Mouse (Mus musculus): ENCODE data around the gene Srm.

Srm gene

DNA sequence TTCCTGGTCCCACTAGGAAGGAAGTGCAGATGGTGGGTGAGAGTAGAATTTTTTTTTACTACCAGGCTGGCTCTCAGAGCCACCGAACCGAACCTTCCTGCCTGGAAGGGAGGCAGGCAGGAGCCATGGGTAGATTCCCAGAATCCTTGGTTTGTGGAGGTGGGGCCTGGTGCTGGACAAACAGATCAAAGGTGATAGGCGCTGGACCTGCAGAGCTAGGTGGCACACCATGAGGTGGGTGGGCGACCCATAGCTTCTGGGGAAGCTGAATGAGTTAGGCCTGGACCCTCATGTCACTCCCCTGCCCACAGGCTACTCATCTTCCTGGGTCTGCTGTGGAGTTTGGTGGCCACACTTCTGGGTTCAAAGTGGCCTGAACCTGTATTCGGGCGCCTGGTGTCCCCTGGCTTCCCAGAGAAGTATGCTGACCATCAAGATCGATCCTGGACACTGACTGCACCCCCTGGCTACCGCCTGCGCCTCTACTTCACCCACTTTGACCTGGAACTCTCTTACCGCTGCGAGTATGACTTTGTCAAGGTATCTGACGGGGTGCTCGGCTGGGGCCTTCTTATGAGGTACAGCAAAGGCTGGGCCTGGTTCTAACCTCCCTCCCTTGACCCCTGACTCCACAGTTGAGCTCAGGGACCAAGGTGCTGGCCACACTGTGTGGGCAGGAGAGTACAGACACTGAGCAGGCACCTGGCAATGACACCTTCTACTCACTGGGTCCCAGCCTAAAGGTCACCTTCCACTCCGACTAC lies 11.2 kb downstream of the Srm start, which contains the start of gene Masp2:
Gene Masp2 (plus strand): TSS at position 198 of the 764 bp plus-strand sequence.
- DNase-seq (ENCODE audit: low spot score): no peak

DNA sequence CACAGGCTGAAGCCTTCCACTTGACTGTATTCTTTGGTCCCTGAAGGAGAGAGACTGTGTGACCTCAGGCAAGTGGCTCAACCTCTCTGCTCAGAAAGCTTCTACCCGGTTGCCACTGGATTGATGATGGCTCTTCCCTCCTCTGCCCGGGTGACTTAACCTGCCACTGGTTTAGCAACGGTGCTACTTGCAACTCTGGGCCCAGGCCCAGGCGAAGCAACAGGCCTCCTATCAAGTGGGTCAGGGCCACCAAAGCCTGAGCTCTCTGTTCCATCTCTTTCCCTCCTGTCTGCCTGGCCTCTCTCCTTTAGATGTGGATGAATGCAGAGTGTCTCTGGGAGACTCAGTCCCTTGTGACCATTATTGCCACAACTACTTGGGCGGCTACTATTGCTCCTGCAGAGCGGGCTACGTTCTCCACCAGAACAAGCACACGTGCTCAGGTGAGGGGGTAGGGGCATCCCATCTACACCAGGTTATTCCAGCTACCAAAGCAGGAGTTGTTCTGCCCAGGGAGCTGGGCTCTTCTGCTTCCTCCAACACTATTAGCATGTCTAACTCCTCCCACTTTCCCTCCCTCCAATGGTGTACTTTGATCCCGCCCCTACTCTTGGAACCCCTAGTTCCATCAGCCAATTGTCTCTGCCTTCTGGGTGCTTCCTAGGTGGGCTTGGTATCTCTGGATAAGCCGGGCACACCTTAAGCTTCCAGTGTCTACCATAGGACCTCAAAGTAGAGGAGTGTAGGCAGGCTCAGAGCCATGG lies 12.3 kb downstream of the Srm start:
- DNase-seq (ENCODE audit: low spot score): no peak

DNA sequence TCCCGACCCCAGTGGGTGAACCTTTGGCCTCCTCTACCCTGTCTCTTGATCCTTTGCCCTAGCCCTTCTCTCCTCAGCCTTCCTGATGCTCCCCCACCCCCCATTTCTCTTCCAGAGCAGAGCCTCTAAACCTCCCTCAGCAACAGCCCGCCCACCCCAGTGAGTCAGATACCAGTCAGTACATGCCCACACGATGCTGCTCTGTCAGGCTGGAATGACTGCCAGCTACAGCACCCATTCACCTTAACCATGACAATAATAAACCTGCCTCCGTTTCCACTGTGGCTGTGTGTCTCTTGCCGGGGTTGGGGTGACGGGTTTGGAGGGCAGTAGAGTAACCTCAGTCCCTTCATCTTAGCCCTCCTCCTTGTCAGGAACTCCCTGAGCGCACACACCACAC lies 12.8 kb downstream of the Srm start:
- no peak for DNase-seq (ENCODE audit: low spot score)

DNA sequence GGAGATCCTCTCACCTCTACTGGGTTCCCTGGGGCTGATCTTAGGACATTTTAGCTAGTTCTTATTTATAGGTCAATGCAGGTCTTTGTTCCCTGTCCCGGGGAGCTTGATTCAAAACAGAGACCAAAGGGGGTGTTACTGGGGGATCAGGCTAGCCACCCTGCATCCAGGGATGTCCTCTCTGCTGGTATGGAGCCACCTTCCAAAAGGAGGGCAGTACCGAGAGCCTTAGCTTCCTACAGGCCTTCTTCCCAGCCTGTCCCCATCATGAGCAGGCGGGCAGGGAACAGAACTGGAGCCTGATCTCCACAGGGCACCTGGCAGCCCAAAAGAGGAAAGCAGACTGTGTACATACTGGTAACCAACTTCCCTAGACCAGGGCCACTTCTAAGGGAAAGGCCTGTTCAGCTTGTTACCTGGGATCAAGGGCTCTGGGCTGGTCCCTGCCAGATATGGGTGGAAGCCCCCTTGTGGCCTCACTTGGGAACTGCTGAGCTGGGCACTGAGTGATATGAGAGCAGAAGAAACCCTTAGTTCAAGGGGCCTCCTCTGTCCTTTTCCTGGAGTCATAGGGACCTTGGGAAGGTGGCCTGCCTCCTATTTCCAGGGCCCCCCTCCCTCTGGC lies 13.3 kb downstream of the Srm start:
- peak; percentile 61 for DNase-seq (ENCODE audit: low spot score)

DNA sequence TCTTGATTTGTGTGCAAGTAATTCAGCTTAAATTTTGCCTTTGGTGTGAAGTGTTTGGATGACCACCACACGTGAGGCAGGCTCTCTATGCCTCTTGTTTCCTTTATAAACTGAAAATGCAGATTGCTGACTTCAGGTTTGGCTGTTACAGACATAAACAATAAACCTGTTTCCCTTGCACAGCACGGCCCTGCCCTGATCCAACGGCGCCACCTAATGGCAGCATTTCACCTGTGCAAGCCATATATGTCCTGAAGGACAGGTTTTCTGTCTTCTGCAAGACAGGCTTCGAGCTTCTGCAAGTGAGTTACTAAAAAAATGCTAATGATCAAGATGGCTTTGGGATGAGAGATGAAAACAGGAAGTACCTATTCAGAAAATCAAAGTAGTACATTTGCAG lies 16.5 kb downstream of the Srm start:
- peak; percentile 83 for DNase-seq (ENCODE audit: low spot score)

DNA sequence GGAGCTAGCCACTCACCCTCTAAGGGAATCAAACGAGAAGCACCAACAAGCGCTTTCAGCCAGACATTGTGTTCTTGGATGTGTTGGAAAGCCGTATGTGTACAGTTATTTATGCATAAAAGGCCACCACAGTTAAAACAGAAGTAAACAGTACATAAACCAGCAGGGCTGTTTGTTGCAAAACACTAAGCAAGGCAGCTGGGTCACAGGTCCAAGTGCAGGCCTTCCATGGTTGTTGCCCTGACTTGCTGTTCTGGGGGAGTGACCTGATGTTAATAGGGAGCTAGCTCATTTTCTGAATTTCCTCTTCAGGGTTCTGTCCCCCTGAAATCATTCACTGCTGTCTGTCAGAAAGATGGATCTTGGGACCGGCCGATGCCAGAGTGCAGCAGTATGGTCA lies 18.5 kb downstream of the Srm start:
- DNase-seq (ENCODE audit: low spot score): no peak

DNA sequence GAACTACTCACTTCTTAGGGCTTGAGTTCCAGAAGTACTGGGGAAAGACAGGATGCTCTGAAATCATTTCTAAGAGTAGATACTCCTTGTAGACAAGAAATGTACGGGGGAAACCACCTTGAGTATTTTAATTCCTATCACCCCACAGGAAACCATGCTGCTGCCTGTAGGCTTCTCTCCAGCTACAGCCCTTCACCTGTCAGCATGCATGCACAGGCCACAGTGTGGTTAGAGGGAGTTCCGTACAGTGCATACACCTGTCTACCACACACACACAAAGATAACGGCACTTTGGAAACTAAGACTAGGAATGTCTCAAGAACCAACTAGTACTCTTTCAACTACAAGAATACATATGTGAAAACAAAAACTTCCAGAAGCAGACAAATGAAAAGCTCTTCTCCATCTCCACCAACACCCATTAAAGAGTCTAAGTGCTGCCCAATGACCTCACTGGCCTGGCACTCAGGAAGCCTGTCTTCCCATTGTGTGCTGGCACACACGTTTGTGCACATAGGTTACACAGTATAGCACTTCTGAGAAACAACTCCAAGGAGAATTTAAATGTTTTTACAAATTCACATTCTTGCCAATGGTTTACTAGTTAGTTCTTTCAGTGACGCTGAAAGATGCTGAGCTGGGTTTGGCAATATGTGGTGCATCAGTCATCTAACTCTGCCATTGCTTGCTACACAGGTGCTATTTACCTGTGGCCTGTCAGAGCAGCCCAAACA lies 19.5 kb downstream of the Srm start:
- no peak for DNase-seq (ENCODE audit: low spot score)

DNA sequence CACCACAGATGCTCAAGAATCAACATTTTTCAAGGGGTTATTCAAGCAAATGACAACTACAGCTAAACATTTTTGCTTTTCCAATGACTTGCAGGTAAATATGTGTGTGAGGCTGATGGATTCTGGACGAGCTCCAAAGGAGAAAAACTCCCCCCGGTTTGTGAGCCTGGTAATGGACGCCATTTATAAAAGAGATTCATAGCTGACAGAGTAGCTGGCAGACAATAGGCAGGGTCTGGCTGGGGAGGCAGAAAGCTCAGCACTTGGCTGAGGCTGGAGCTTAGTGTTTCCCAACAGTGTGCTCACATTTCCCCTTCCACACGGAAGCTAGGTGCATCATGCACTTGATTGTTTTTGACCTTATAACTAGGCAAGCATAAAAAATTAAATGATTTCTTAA lies 21.3 kb downstream of the Srm start:
- DNase-seq (ENCODE audit: low spot score): no peak

DNA sequence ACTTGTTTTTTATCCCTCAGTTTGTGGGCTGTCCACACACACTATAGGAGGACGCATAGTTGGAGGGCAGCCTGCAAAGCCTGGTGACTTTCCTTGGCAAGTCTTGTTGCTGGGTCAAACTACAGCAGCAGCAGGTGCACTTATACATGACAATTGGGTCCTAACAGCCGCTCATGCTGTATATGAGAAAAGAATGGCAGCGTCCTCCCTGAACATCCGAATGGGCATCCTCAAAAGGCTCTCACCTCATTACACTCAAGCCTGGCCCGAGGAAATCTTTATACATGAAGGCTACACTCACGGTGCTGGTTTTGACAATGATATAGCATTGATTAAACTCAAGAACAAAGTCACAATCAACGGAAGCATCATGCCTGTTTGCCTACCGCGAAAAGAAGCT lies 22.4 kb downstream of the Srm start:
- DNase-seq (ENCODE audit: low spot score): no peak

DNA sequence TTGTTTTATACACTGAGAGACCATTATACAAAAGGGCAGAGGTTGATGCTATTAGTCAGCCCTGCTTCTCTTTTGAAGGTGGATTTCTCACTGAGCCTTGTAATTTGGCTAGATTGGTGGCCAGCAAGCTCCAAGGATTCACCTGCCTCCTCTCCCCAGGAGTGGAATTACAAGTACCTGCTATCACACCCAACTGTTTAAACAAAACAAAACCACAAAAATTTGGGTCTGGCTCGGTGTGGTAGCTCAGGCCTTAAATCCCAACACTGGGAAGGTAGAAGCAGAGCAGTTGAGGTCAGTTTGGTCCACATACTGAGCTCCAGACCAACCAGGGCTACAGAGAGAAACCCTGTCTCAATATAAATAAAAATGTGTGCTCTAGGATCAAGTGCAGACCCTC lies 28.5 kb downstream of the Srm start:
- DNase-seq (ENCODE audit: low spot score): no peak

DNA sequence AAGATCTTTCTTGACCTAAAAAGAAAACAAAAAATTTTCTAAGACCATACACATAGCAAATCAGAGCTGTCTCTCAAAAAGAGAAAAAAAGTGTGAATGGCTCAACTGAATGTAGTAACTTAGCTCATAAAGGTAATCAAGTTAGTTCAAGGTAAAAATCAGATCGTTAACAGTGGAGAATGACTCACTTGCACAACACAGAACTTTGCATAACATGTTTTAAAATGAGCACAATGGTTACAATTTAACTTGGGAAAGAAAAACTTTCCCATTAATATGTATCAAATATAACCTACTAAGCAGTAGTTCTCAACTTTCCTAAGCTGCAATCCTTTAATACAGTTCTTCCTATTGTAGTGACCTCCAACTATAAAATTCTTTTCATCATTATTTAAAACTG lies 29.4 kb downstream of the Srm start:
- DNase-seq (ENCODE audit: low spot score): no peak

DNA sequence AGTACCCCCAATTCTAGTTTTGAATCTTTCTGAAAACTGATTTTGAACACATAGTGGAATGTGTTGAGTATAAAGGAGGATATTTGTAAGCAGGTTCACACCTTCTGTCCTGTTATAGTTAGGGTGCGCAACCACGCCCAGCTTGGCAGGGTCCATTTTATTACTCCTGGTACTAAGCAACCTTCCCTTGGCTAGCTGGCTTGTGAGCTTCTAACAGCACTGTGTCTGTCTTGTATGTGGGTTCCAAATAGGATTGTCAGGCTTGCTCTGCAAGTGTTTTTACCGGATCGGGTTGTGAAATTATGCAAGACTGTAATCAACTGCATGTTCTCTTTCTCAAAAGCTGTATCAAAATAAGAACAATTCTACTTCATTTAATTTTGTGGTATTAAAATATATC lies 31.2 kb downstream of the Srm start:
- DNase-seq (ENCODE audit: low spot score): no peak

DNA sequence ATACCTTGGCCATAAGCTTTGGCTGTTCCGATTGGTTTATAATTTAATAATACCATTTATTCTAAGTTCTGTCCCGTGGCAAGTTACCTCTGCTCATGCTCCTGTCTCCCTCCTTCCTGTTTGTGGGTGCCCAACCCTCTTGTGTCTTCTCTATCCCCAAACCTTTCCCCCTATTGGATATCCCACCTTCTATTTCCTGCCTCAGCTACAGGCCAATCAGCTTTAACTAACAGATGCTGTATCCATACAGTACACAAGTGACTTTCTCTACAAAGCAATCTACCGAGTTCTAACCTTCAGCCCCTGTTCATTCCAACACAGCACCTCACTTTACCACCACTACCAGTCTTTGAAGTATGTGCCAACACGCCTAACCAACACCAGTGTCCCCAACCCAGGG lies 32.3 kb downstream of the Srm start:
- DNase-seq (ENCODE audit: low spot score): no peak

DNA sequence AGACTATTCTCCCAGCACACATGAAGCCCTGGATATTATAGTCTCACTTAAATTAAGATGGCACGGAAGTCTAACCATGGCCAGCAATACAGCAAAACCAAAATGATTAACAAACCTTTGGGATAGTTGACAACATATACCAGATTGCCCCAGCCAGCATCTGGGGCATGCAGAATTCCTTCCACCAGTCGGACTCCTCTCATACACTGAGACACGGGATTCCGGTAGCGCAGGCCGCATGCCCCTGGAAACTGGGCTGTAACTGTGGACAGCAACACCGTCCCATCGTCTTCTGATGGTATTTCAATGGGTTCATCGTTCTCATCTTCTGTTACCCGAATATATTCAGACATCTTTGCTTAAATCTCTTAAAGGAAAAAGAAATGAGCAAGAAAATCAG lies 33.7 kb downstream of the Srm start:
- no peak for DNase-seq (ENCODE audit: low spot score)

DNA sequence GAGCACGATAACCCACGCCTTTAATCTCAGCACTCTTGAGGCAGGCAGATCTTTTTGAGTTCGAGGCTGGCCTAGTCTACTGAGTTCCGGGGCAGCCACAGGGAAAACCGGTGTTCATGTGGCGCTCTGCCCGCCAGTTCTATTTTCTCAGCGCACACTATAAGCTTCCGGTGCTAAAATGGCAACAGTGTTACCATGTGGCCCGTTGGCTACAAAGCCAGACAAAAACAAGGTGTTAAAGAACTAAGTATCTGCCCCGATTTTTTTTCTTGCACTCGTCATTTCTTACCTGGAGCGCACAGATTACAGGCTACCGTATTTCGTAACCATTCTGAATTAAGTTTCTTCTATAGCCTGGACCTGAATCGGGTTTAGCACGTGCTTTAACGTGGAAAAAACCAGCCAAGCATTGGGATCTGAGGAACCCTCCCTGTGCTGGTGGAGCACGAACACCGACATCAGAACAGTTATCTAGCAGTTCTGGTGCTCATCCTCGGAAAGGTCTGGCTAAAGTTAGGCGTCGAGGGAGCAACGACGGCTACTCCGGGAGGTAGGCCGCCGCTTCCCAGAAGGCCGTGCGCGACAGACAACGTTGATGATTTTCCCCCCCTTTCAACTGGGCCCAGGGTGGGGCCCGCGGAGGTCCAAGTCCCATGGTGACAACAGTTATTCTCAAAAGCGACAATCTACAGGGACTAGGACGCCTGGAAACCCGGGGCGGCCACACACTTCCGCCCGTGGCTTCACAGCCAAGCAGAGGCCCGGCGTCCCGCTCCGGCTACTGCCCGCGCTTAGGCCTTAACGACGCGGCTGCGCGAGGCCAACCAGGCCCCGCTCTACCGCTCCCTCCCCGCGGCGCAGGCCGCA lies 34.7 kb downstream of the Srm start:
- no peak for DNase-seq (ENCODE audit: low spot score)

DNA sequence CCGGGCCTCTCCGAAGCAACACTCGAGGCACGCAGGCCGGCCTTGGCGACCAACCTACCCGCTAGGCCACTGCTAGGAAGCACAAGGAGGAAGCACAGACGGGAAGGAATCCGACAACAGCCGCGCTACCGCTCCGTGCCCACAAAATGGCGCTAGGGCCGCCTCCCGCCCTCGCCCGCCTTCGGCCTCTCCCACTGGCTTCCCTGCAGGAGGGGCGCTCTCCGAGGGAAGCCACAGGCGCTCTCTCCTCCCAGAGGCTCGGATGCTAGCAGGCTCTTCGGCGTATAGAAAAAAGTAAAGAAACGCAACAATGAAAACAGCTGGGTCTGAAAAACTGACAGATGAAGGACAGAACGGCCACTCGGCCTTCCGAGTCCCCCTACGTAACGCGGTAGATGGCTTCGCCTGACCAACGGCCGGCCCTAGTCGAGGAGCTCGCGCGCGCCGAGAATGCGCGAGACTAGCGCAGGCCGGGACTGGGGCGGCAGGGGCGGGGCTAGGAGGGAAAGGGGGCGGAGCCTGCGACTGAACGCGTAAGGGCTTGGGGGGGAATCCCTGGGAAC lies 35.4 kb downstream of the Srm start, which contains the start of gene Tardbp:
Gene Tardbp (minus strand): TSS at position 397 of the 563 bp plus-strand sequence.
- peak; percentile 97 for DNase-seq (ENCODE audit: low spot score)

DNA sequence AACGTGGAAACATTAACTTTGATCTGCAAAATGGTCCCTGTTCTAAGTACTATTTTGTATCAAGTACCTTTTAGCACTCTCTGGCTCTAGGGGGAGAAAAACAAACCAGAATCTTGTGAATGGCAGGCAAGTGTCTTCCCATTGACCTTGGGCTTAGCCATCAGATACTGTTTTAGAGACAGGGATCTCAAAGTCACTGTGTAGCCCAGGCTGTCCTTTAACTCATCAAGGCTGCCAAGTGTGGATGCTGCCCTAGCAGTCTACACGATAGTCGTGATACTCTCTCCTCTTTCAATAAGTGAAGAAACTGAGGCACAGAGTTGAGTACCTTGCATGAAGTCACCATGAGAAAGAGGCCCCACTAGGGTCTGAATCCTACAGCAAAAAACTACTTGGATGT lies 35.9 kb downstream of the Srm start:
- no peak for DNase-seq (ENCODE audit: low spot score)

DNA sequence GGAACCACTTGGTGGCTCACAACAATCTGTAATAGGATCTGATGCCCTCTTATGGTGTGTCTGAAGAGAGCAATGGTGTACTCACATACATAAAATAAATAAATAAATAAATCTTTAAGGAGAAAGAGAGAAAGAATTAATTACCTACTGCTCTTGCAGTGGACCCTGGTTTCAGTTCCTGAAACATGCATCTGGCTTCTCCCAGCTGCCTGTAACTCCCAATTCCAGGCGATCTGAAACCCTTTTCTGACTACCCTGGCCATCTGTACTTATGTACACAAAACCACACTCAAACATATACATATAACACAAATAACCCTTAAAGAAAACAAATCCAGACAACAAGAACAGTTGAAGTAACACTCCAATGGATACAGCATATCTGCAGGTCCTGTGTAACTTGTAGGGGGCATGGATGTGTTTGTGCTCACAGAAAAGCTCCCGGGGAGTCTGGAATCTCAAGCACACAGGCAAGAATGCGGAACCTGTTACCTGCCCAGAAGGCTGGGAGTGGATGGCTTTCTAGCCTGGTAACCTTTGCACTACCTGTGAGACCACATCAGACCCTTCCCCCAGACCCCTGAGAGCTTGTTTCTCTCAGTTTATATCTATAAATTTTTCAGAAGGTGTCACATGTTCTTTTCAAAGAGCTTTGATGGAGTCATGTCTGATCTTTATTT lies 40.9 kb downstream of the Srm start:
- DNase-seq (ENCODE audit: low spot score): no peak

DNA sequence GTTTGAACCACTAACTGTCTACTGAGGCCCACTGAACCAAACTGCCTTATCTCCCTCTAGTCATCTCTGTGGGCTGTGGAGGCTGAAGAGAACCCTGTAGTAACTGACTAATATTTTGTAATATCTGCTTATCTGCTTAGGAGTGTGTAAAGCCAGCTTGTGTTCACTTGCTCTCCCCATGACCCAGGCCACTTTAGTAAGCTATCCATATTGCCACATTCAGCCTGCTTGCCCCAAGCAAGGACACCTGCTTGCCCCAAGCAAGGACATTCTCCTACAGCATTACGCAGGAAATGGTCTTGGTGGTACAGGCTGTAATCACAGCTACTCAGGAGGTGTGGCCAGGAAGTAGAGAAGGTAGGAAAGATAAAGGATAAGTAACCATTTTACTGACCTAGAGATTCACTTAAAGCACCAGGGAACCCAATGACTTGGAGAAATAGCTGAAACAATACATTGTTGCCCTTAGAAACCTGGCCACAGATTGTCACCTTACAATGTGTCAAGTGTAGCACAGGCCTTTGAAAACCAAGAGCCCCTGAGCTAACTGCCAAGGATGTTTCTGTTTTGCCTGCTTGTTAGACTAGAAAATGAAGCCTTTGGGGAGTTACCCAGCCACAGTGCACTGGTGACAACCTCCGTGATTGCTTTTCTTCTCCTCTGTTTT lies 42.2 kb downstream of the Srm start:
- DNase-seq (ENCODE audit: low spot score): no peak

DNA sequence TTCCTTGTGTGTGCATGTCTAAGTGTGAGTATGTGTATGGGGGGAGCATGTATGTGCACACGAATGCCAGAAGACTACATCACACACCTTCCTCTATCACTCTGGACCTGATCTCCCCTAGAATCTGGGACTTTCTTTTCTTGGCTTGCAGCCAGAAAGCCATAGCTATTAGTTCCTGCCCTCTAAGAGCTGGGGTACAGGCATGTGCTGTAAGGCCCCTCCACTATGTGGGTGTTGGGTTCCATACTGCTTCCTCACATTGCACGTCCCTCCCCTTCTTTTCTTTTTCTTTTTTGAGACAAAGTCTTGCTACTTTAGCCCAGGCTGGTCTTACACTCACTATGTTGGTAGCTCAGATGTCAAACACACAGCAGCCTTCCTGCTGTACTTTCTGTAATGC lies 44.0 kb downstream of the Srm start:
- no peak for DNase-seq (ENCODE audit: low spot score)

Data from urinary bladder, postnatal 25 days (tissue).